Mouse (Mus musculus): ENCODE data around the gene Nrd1. TPM values are rescaled to one million over a fixed set of nuclear protein-coding genes. Genes with fewer than 3 reads are reported as not detected.

The Nrd1 gene
- polyA plus RNA-seq, 1 experiment from 2014 or later = 41.3 TPM

DNA sequence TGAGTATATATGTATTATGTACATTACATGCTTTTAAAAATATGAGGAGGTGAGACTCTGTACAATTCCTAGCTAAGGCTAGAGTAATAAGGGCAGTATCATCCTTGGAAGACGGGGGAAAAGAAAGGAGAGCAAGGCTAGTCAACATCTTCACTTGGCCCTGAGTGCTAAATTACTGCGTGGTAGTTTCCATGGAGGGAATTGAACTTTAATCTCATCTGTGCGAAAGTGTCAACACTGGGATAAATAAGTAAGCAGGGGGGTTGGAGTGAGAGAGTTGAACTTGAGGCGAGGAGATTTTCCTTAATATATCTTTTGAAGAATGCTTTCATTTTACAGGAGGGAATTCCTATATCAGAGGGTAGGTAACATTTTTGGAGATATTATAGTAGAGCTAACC lies 13.6 kb downstream of the Nrd1 start:
- H3K36me3 ChIP-seq (ENCODE audit: control insufficient read depth, insufficient read depth, low read length) = peaks cover 7% of the 10 kb centered on the region; the same call in 1 of the 2 replicates
- H3K9me3 ChIP-seq (ENCODE audit: control insufficient read depth, low read length) = no peaks in the 10 kb centered on the region
- H3K27ac ChIP-seq (ENCODE audit: low read depth, low read length) = no peak overlapping the region
- no peak overlapping the region for H3K4me3 ChIP-seq (ENCODE audit: low read depth, low read length)
- 91% methylated on average over 4 of the region's 4 CpGs for WGBS
- no peaks in the 10 kb centered on the region for H3K27me3 ChIP-seq (replicated peaks; ENCODE audit: control insufficient read depth, insufficient read depth, low read length)
- no peak overlapping the region for H3K9ac ChIP-seq (ENCODE audit: low read depth, low read length)
- ATAC-seq (replicated peaks; ENCODE audit: low FRiP score) = no peak
- peaks cover 2% of the 10 kb centered on the region; the same call in 1 of the 2 replicates for H3K4me1 ChIP-seq (replicated peaks; ENCODE audit: control insufficient read depth, insufficient read depth, low read length)
- no peak for DNase-seq (ENCODE audit: low spot score)
- H3K4me2 ChIP-seq = no peak overlapping the region

GRCm38 (mm10) chr4:109017441-109017840 lies 17.0 kb downstream of the Nrd1 start:
- Histone ChIP-seq H3K9me3 (ENCODE audit: control insufficient read depth, low read length) (no peaks in the 10 kb centered on the region), H3K4me3 (ENCODE audit: low read depth, low read length) (no peak overlapping the region), H3K9ac (ENCODE audit: low read depth, low read length) (no peak overlapping the region), H3K4me2 (no peak overlapping the region), H3K27ac (ENCODE audit: low read depth, low read length) (no peak overlapping the region), H3K36me3 (ENCODE audit: control insufficient read depth, insufficient read depth, low read length) (peaks cover 9% of the 10 kb centered on the region; the same call in 1 of the 2 replicates), H3K4me1 (replicated peaks; ENCODE audit: control insufficient read depth, insufficient read depth, low read length) (no peaks in the 10 kb centered on the region), H3K27me3 (replicated peaks; ENCODE audit: control insufficient read depth, insufficient read depth, low read length) (no peaks in the 10 kb centered on the region)
- WGBS = 83% methylated on average over 7 of the region's 7 CpGs
- ATAC-seq (replicated peaks; ENCODE audit: low FRiP score) = no peak
- no peak for DNase-seq (ENCODE audit: low spot score)

GRCm38 (mm10) chr4:109019301-109019700 lies 18.8 kb downstream of the Nrd1 start:
- Histone ChIP-seq H3K27me3 (replicated peaks; ENCODE audit: control insufficient read depth, insufficient read depth, low read length) (no peaks in the 10 kb centered on the region), H3K27ac (ENCODE audit: low read depth, low read length) (no peak overlapping the region), H3K9me3 (ENCODE audit: control insufficient read depth, low read length) (no peaks in the 10 kb centered on the region), H3K9ac (ENCODE audit: low read depth, low read length) (no peak overlapping the region), H3K4me1 (replicated peaks; ENCODE audit: control insufficient read depth, insufficient read depth, low read length) (no peaks in the 10 kb centered on the region), H3K4me2 (no peak overlapping the region), H3K36me3 (ENCODE audit: control insufficient read depth, insufficient read depth, low read length) (peaks cover 9% of the 10 kb centered on the region; the same call in 1 of the 2 replicates), H3K4me3 (ENCODE audit: low read depth, low read length) (no peak overlapping the region)
- WGBS = 77% methylated on average over 4 of the region's 4 CpGs
- ATAC-seq (replicated peaks; ENCODE audit: low FRiP score) (no peak), DNase-seq (ENCODE audit: low spot score) (no peak)

GRCm38 (mm10) chr4:109021976-109022375 lies 21.5 kb downstream of the Nrd1 start:
- H3K4me2 ChIP-seq = no peak overlapping the region
- WGBS = 56% methylated on average over 1 of the region's 1 CpGs
- peaks cover 9% of the 10 kb centered on the region; the same call in 1 of the 2 replicates for H3K36me3 ChIP-seq (ENCODE audit: control insufficient read depth, insufficient read depth, low read length)
- no peaks in the 10 kb centered on the region for H3K27me3 ChIP-seq (replicated peaks; ENCODE audit: control insufficient read depth, insufficient read depth, low read length)
- H3K9me3 ChIP-seq (ENCODE audit: control insufficient read depth, low read length) = no peaks in the 10 kb centered on the region
- no peaks in the 10 kb centered on the region for H3K4me1 ChIP-seq (replicated peaks; ENCODE audit: control insufficient read depth, insufficient read depth, low read length)
- no peak overlapping the region for H3K27ac ChIP-seq (ENCODE audit: low read depth, low read length)
- no peak overlapping the region for H3K4me3 ChIP-seq (ENCODE audit: low read depth, low read length)
- DNase-seq (ENCODE audit: low spot score) (no peak), ATAC-seq (replicated peaks; ENCODE audit: low FRiP score) (no peak)
- no peak overlapping the region for H3K9ac ChIP-seq (ENCODE audit: low read depth, low read length)

GRCm38 (mm10) chr4:109025061-109025460 lies 24.6 kb downstream of the Nrd1 start:
- H3K27ac ChIP-seq (ENCODE audit: low read depth, low read length) = no peak overlapping the region
- no peaks in the 10 kb centered on the region for H3K27me3 ChIP-seq (replicated peaks; ENCODE audit: control insufficient read depth, insufficient read depth, low read length)
- DNase-seq (ENCODE audit: low spot score) (no peak), ATAC-seq (replicated peaks; ENCODE audit: low FRiP score) (no peak)
- no peaks in the 10 kb centered on the region; the same call in 1 of the 2 replicates for H3K36me3 ChIP-seq (ENCODE audit: control insufficient read depth, insufficient read depth, low read length)
- no peaks in the 10 kb centered on the region for H3K9me3 ChIP-seq (ENCODE audit: control insufficient read depth, low read length)
- no peak overlapping the region for H3K9ac ChIP-seq (ENCODE audit: low read depth, low read length)
- no peak overlapping the region for H3K4me2 ChIP-seq
- no peaks in the 10 kb centered on the region for H3K4me1 ChIP-seq (replicated peaks; ENCODE audit: control insufficient read depth, insufficient read depth, low read length)
- 69% methylated on average over 3 of the region's 3 CpGs for WGBS
- no peak overlapping the region for H3K4me3 ChIP-seq (ENCODE audit: low read depth, low read length)

GRCm38 (mm10) chr4:109026543-109026942 lies 26.1 kb downstream of the Nrd1 start:
- Histone ChIP-seq H3K4me3 (ENCODE audit: low read depth, low read length) (no peak overlapping the region), H3K4me1 (replicated peaks; ENCODE audit: control insufficient read depth, insufficient read depth, low read length) (no peaks in the 10 kb centered on the region), H3K27ac (ENCODE audit: low read depth, low read length) (no peak overlapping the region), H3K36me3 (ENCODE audit: control insufficient read depth, insufficient read depth, low read length) (no peaks in the 10 kb centered on the region; the same call in 1 of the 2 replicates), H3K27me3 (replicated peaks; ENCODE audit: control insufficient read depth, insufficient read depth, low read length) (no peaks in the 10 kb centered on the region), H3K9ac (ENCODE audit: low read depth, low read length) (no peak overlapping the region), H3K9me3 (ENCODE audit: control insufficient read depth, low read length) (no peaks in the 10 kb centered on the region), H3K4me2 (no peak overlapping the region)
- 91% methylated on average over 3 of the region's 3 CpGs for WGBS
- DNase-seq (ENCODE audit: low spot score) (no peak), ATAC-seq (replicated peaks; ENCODE audit: low FRiP score) (no peak)

- Histone ChIP-seq H3K36me3 (ENCODE audit: control insufficient read depth, insufficient read depth, low read length) (no peaks in the 10 kb centered on the region; the same call in 1 of the 2 replicates), H3K27me3 (replicated peaks; ENCODE audit: control insufficient read depth, insufficient read depth, low read length) (no peaks in the 10 kb centered on the region), H3K27ac (ENCODE audit: low read depth, low read length) (no peak overlapping the region), H3K4me2 (no peak overlapping the region), H3K9ac (ENCODE audit: low read depth, low read length) (no peak overlapping the region), H3K4me1 (replicated peaks; ENCODE audit: control insufficient read depth, insufficient read depth, low read length) (no peaks in the 10 kb centered on the region), H3K4me3 (ENCODE audit: low read depth, low read length) (no peak overlapping the region), H3K9me3 (ENCODE audit: control insufficient read depth, low read length) (no peaks in the 10 kb centered on the region)
- no peak for DNase-seq (ENCODE audit: low spot score)
- WGBS = 84% methylated on average over 2 of the region's 2 CpGs
- ATAC-seq (replicated peaks; ENCODE audit: low FRiP score) = no peak
Observed at GRCm38 (mm10) chr4:109029857-109030256, 29.4 kb downstream of the Nrd1 start.

GRCm38 (mm10) chr4:109030266-109030665 lies 29.8 kb downstream of the Nrd1 start:
- H3K27me3 ChIP-seq (replicated peaks; ENCODE audit: control insufficient read depth, insufficient read depth, low read length) = no peaks in the 10 kb centered on the region
- no peaks in the 10 kb centered on the region for H3K9me3 ChIP-seq (ENCODE audit: control insufficient read depth, low read length)
- H3K4me1 ChIP-seq (replicated peaks; ENCODE audit: control insufficient read depth, insufficient read depth, low read length) = no peaks in the 10 kb centered on the region
- no peak for DNase-seq (ENCODE audit: low spot score)
- no peaks in the 10 kb centered on the region; the same call in 1 of the 2 replicates for H3K36me3 ChIP-seq (ENCODE audit: control insufficient read depth, insufficient read depth, low read length)
- H3K27ac ChIP-seq (ENCODE audit: low read depth, low read length) = no peak overlapping the region
- 88% methylated on average over 2 of the region's 2 CpGs for WGBS
- H3K9ac ChIP-seq (ENCODE audit: low read depth, low read length) = no peak overlapping the region
- no peak for ATAC-seq (replicated peaks; ENCODE audit: low FRiP score)
- H3K4me3 ChIP-seq (ENCODE audit: low read depth, low read length) = no peak overlapping the region
- H3K4me2 ChIP-seq = no peak overlapping the region

DNA sequence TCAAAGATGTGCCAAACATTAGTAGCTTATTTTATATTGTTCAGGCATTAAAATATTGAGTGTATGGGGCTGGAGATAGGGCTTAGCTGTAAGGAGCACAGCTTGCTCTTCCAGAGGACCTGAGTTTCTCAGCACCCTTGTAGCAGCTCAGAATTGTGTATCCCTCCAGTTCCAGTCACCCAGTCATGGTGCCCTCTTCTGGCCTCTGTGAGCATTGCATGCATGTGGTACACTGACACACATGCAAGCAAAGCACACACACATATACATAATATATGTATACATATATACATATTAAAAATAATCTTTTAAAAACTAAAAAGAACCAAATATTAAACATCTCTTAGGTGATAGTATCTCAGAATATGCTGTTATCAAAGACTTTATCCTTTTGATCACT lies 35.9 kb downstream of the Nrd1 start:
- ATAC-seq (replicated peaks; ENCODE audit: low FRiP score) = 0 out of 2 replicates have a peak, but pooled peaks have one; percentile 49

More for the DNA sequence above, 35.9 kb downstream of the Nrd1 start:
- Histone ChIP-seq H3K27me3 (replicated peaks; ENCODE audit: control insufficient read depth, insufficient read depth, low read length) (no peaks in the 10 kb centered on the region), H3K27ac (ENCODE audit: low read depth, low read length) (no peak overlapping the region), H3K36me3 (ENCODE audit: control insufficient read depth, insufficient read depth, low read length) (peaks cover 5% of the 10 kb centered on the region; the same call in 1 of the 2 replicates), H3K4me1 (replicated peaks; ENCODE audit: control insufficient read depth, insufficient read depth, low read length) (no peaks in the 10 kb centered on the region), H3K4me3 (ENCODE audit: low read depth, low read length) (no peak overlapping the region), H3K9ac (ENCODE audit: low read depth, low read length) (no peak overlapping the region), H3K4me2 (no peak overlapping the region), H3K9me3 (ENCODE audit: control insufficient read depth, low read length) (no peaks in the 10 kb centered on the region)
- DNase-seq (ENCODE audit: low spot score) = no peak

Data from liver, embryonic 11.5 days (tissue).